Mouse (Mus musculus) neural tube, embryonic 11.5 days (tissue): ENCODE data around the gene Prpsap1. TPM values are rescaled to one million over a fixed set of nuclear protein-coding genes. Genes with fewer than 3 reads are reported as not detected.

Experiments used
- ATAC-seq: fragments of 200-750 bp; cut with Nextera tagmentation; 2 replicates; pipeline ENCODE4 v1.8.0; 2017; ENCODE audit warnings: moderate number of reproducible peaks, mild to moderate bottlenecking, moderate TSS enrichment, moderate library complexity; ENCODE audit not compliant: insufficient read depth, low FRiP score, low TSS enrichment
- DNase-seq: peaks from one replicate; pipeline ENCODE4 v3.0.0-alpha.2; 2015; ENCODE audit warnings: low spot score
- H3K27ac ChIP-seq: fragments of 300-500 bp; sonication (generic); 2 replicates; pipeline ENCODE4 v1.5.1; 2014; ENCODE audit warnings: low read depth, mild to moderate bottlenecking, low read length
- H3K27me3 ChIP-seq: fragments of 300-500 bp; sonication (generic); 2 replicates; pipeline ENCODE4 v1.6.1; 2014; ENCODE audit warnings: mild to moderate bottlenecking, low read length, mixed read lengths; ENCODE audit not compliant: control insufficient read depth, insufficient read depth
- H3K36me3 ChIP-seq: fragments of 300-500 bp; sonication (generic); 2 replicates; pipeline ENCODE4 v1.6.1; 2014; ENCODE audit warnings: mild to moderate bottlenecking, low read length, moderate library complexity, mixed read lengths; ENCODE audit not compliant: control insufficient read depth, insufficient read depth
- H3K4me1 ChIP-seq: fragments of 300-500 bp; sonication (generic); 2 replicates; pipeline ENCODE4 v1.6.1; 2014; ENCODE audit warnings: low read length, mixed read lengths; ENCODE audit not compliant: control insufficient read depth, insufficient read depth
- H3K4me2 ChIP-seq: fragments of 300-500 bp; sonication (generic); 2 replicates; pipeline ENCODE4 v1.6.1; 2014; ENCODE audit warnings: low read depth, mild to moderate bottlenecking, moderate library complexity
- H3K4me3 ChIP-seq: fragments of 300-500 bp; sonication (generic); 2 replicates; pipeline ENCODE4 v1.5.1; 2014; ENCODE audit warnings: low read depth, low read length
- H3K9ac ChIP-seq: fragments of 300-500 bp; sonication (generic); 2 replicates; pipeline ENCODE4 v1.6.1; 2014; ENCODE audit warnings: mild to moderate bottlenecking, low read length
- H3K9me3 ChIP-seq: fragments of 300-500 bp; sonication (generic); 2 replicates; pipeline ENCODE4 v1.6.1; 2016; ENCODE audit warnings: low read length; ENCODE audit not compliant: control insufficient read depth
- WGBS: fragments of 180-500 bp; shearing (Covaris S2); extraction: QIAGEN DNeasy Blood & Tissue Kit; methylation state at CpG from one replicate; pipeline ENCODE4 v1.1.7; 2014; 5-methylcytosine and 5-hydroxymethylcytosine counted together
- polyA plus RNA-seq: library from polyadenylated mRNA; unstranded; fragments of >200 nt; fragmentation: Nextera tagmentation; extraction: Ambion mirVana; gene quantifications from 2 replicates; pipeline ENCODE4 v1.2.1, GENCODE M21; 2014

The Prpsap1 gene
- polyA plus RNA-seq, 1 experiment from 2014 or later = 222 TPM

- Histone ChIP-seq H3K4me1 (peaks cover 11% of the 10 kb centered on the region), H3K4me2 (no peak overlapping the region), H3K36me3 (peaks cover 11% of the 10 kb centered on the region), H3K9ac (no peak overlapping the region), H3K27me3 (no peaks in the 10 kb centered on the region), H3K27ac (no peak overlapping the region), H3K9me3 (no peaks in the 10 kb centered on the region), H3K4me3 (no peak overlapping the region)
- DNase-seq = no peak
- 80% methylated on average over 19 of the region's 19 CpGs for WGBS
- ATAC-seq = no peak
Observed at GRCm38 (mm10) chr11:116439269-116440240, 54.4 kb downstream of the Prpsap1 start.

- Histone ChIP-seq H3K36me3 (peaks cover 11% of the 10 kb centered on the region), H3K27ac (no peak overlapping the region; the same call in 1 of the 2 replicates), H3K27me3 (no peaks in the 10 kb centered on the region), H3K9ac (no peak overlapping the region), H3K9me3 (no peaks in the 10 kb centered on the region), H3K4me2 (no peak overlapping the region), H3K4me1 (peaks cover 11% of the 10 kb centered on the region), H3K4me3 (no peak overlapping the region)
- no peak for DNase-seq
- 85% methylated on average over 11 of the region's 11 CpGs for WGBS
- no peak for ATAC-seq
Observed at GRCm38 (mm10) chr11:116437541-116437940, 56.5 kb downstream of the Prpsap1 start.

GRCm38 (mm10) chr11:116436725-116437331, 57.2 kb downstream of the Prpsap1 start:
- no peak for ATAC-seq
- Histone ChIP-seq H3K36me3 (peaks cover 11% of the 10 kb centered on the region), H3K9me3 (no peaks in the 10 kb centered on the region), H3K27ac (no peak overlapping the region), H3K27me3 (no peaks in the 10 kb centered on the region), H3K4me1 (peaks cover 11% of the 10 kb centered on the region), H3K9ac (no peak overlapping the region), H3K4me2 (peak overlapping the region; percentile 15; the same call in 1 of the 2 replicates), H3K4me3 (no peak overlapping the region)
- WGBS = 67% methylated on average over 4 of the region's 4 CpGs
- no peak for DNase-seq

- Histone ChIP-seq H3K4me3 (peak overlapping the region; percentile 95; the same call in 1 of the 2 replicates), H3K27ac (no peak overlapping the region), H3K36me3 (peaks cover 11% of the 10 kb centered on the region), H3K27me3 (no peaks in the 10 kb centered on the region), H3K9ac (no peak overlapping the region), H3K9me3 (no peaks in the 10 kb centered on the region), H3K4me2 (peak overlapping the region; percentile 69), H3K4me1 (peaks cover 11% of the 10 kb centered on the region)
- ATAC-seq (no peak), DNase-seq (no peak)
- 81% methylated on average over 5 of the region's 5 CpGs for WGBS
Observed at GRCm38 (mm10) chr11:116435992-116436724, 57.8 kb downstream of the Prpsap1 start.

GRCm38 (mm10) chr11:116434967-116435752, 58.8 kb downstream of the Prpsap1 start:
- 57% methylated on average over 12 of the region's 12 CpGs for WGBS
- no peak for ATAC-seq

GRCm38 (mm10) chr11:116434287-116434966, 59.6 kb downstream of the Prpsap1 start:
- under 1% methylated on average over 37 of the region's 67 CpGs for WGBS
- Histone ChIP-seq H3K27me3 (no peaks in the 10 kb centered on the region), H3K36me3 (peaks cover 11% of the 10 kb centered on the region), H3K4me2 (peak overlapping the region; percentile 69), H3K27ac (peak overlapping the region; percentile 88), H3K4me1 (peaks cover 11% of the 10 kb centered on the region), H3K4me3 (peak overlapping the region; percentile 95), H3K9ac (peak overlapping the region; percentile 93), H3K9me3 (no peaks in the 10 kb centered on the region)
- ATAC-seq (peak; percentile 25), DNase-seq (peak; percentile 71)

More at GRCm38 (mm10) chr11:116434967-116435752, 58.8 kb downstream of the Prpsap1 start:
- H3K27me3 ChIP-seq = no peaks in the 10 kb centered on the region
- H3K4me3 ChIP-seq = peak overlapping the region; percentile 95
- H3K9ac ChIP-seq = peak overlapping the region; percentile 93
- peak overlapping the region; percentile 69 for H3K4me2 ChIP-seq
- H3K36me3 ChIP-seq = peaks cover 11% of the 10 kb centered on the region
- H3K4me1 ChIP-seq = peaks cover 11% of the 10 kb centered on the region
- H3K9me3 ChIP-seq = no peaks in the 10 kb centered on the region
- H3K27ac ChIP-seq = peak overlapping the region; percentile 88
- DNase-seq = peak; percentile 34

- Histone ChIP-seq H3K4me3 (peak within 1 kb of the TSS; percentile 95), H3K36me3 (peaks cover 8% of the 10 kb centered on the region; the same call in 1 of the 2 replicates), H3K9me3 (no peaks in the 10 kb centered on the region), H3K27me3 (no peaks in the 10 kb centered on the region), H3K27ac (peak within 1 kb of the TSS; percentile 88), H3K9ac (peak within 1 kb of the TSS; percentile 93), H3K4me1 (peaks cover 11% of the 10 kb centered on the region), H3K4me2 (peak within 1 kb of the TSS; percentile 69)
- whole genome bisulfite sequencing = 2% methylated on average over 62 of the region's 66 CpGs
- peak; percentile 97 for ATAC-seq
- DNase-seq = peak; percentile 100
Observed at GRCm38 (mm10) chr11:116433356-116434286, 60.4 kb downstream of the Prpsap1 start, which contains the start of gene Ubald2. Ubald2 (plus strand) TSS chr11:116434094.
